Mouse (Mus musculus) embryonic facial prominence, embryonic 11.5 days (tissue): ENCODE measurements around the gene 2810408A11Rik. TPM values are rescaled to one million over a fixed set of nuclear protein-coding genes. Genes with fewer than 3 reads are reported as not detected.
A peak's percentile ranks its signal among the peaks of the same experiment; 100 is the strongest.
"Not testable (repeated sequence)": the region's sequence is repeated elsewhere in the genome, so short reads cannot be mapped to it uniquely, and the experiment has no call there.

Experiments used
- ATAC-seq: fragments of 200-750 bp; cut with Nextera tagmentation; replicated peaks from 2 replicates; pipeline ENCODE4 v1.8.0; 2017; ENCODE audit warnings: low read depth; ENCODE audit not compliant: insufficient number of reproducible peaks, low FRiP score, low TSS enrichment
- DNase-seq: peaks from one replicate; pipeline ENCODE4 v3.0.0-alpha.2; 2015; ENCODE audit warnings: low spot score
- H3K27ac ChIP-seq: fragments of 300-500 bp; sonication (generic); replicated peaks from 2 replicates; pipeline ENCODE4 v1.5.1; 2014; ENCODE audit warnings: mild to moderate bottlenecking, low read depth, low read length, control low read depth
- H3K27me3 ChIP-seq: fragments of 300-500 bp; sonication (generic); 2 replicates; pipeline ENCODE4 v1.6.1; 2014; ENCODE audit warnings: mild to moderate bottlenecking, low read length, moderate library complexity, mixed read lengths; ENCODE audit not compliant: control insufficient read depth, insufficient read depth
- H3K36me3 ChIP-seq: fragments of 300-500 bp; sonication (generic); replicated peaks from 2 replicates; pipeline ENCODE4 v1.6.1; 2014; ENCODE audit warnings: low read depth, mild to moderate bottlenecking, low read length, moderate library complexity, mixed read lengths; ENCODE audit not compliant: control insufficient read depth, insufficient read depth
- H3K4me1 ChIP-seq: fragments of 300-500 bp; sonication (generic); 2 replicates; pipeline ENCODE4 v1.6.1; 2014; ENCODE audit warnings: low read length, mixed read lengths; ENCODE audit not compliant: control insufficient read depth, insufficient read depth
- H3K4me2 ChIP-seq: fragments of 300-500 bp; sonication (generic); 2 replicates; pipeline ENCODE4 v1.6.1; 2014; ENCODE audit warnings: low read depth, mild to moderate bottlenecking, control low read depth, low read length, moderate library complexity
- H3K4me3 ChIP-seq: fragments of 300-500 bp; sonication (generic); 2 replicates; pipeline ENCODE4 v1.5.1; 2014; ENCODE audit warnings: low read depth, low read length, control low read depth
- H3K9ac ChIP-seq: fragments of 300-500 bp; sonication (generic); replicated peaks from 2 replicates; pipeline ENCODE4 v1.6.1; 2014; ENCODE audit warnings: mild to moderate bottlenecking, control low read depth, low read length
- H3K9me3 ChIP-seq: fragments of 300-500 bp; sonication (generic); replicated peaks from 2 replicates; pipeline ENCODE4 v1.6.1; 2016; ENCODE audit warnings: mild to moderate bottlenecking, low read length, inconsistent platforms, mixed read lengths; ENCODE audit not compliant: control insufficient read depth
- WGBS: fragments of 180-500 bp; shearing (Covaris S2); extraction: QIAGEN DNeasy Blood & Tissue Kit; methylation state at CpG from one replicate; pipeline ENCODE4 v1.1.7; 2014; 5-methylcytosine and 5-hydroxymethylcytosine counted together
- polyA plus RNA-seq: library from polyadenylated mRNA; unstranded; fragments of >200 nt; fragmentation: Nextera tagmentation; extraction: Ambion mirVana; gene quantifications from 2 replicates; pipeline ENCODE4 v1.2.1, GENCODE M21; 2014

Gene 2810408A11Rik
- polyA plus RNA-seq, 1 experiment from 2014 or later = 17.6 TPM

- DNase-seq = no peak
- Histone ChIP-seq H3K27ac (no peak overlapping the region), H3K9ac (peak overlapping the region; percentile 11; the same call in 1 of the 2 replicates), H3K4me3 (peak overlapping the region; percentile 97), H3K9me3 (no peaks in the 10 kb centered on the region), H3K27me3 (no peaks in the 10 kb centered on the region), H3K4me1 (peaks cover 12% of the 10 kb centered on the region), H3K36me3 (peaks cover 22% of the 10 kb centered on the region), H3K4me2 (peak overlapping the region; percentile 82)
- no peak for ATAC-seq
- WGBS = 84% methylated on average over 9 of the region's 9 CpGs
Observed at GRCm38 (mm10) chr11:69919053-69919452, 18.3 kb upstream of the 2810408A11Rik start.

- H3K9ac ChIP-seq = no peak overlapping the region
- H3K4me3 ChIP-seq = no peak overlapping the region
- peaks cover 22% of the 10 kb centered on the region for H3K36me3 ChIP-seq
- peaks cover 12% of the 10 kb centered on the region for H3K4me1 ChIP-seq
- 85% methylated on average over 5 of the region's 5 CpGs for WGBS
- H3K9me3 ChIP-seq = no peaks in the 10 kb centered on the region
- no peak for DNase-seq
- no peak overlapping the region for H3K27ac ChIP-seq
- H3K4me2 ChIP-seq = no peak overlapping the region
- H3K27me3 ChIP-seq = no peaks in the 10 kb centered on the region
- no peak for ATAC-seq
Observed at GRCm38 (mm10) chr11:69918118-69918517, 17.3 kb upstream of the 2810408A11Rik start.

- Histone ChIP-seq H3K4me2 (no peak overlapping the region), H3K27me3 (no peaks in the 10 kb centered on the region), H3K9me3 (no peaks in the 10 kb centered on the region), H3K27ac (no peak overlapping the region), H3K36me3 (peaks cover 22% of the 10 kb centered on the region), H3K4me1 (peaks cover 12% of the 10 kb centered on the region), H3K9ac (no peak overlapping the region), H3K4me3 (no peak overlapping the region)
- DNase-seq (no peak), ATAC-seq (no peak)
- WGBS = 83% methylated on average over 8 of the region's 8 CpGs
Observed at GRCm38 (mm10) chr11:69917379-69917948, 16.7 kb upstream of the 2810408A11Rik start.

- H3K36me3 ChIP-seq = peaks cover 26% of the 10 kb centered on the region
- 71% methylated on average over 7 of the region's 7 CpGs for WGBS
Observed at GRCm38 (mm10) chr11:69916652-69917378, 16.0 kb upstream of the 2810408A11Rik start.

GRCm38 (mm10) chr11:69915667-69916627, 15.2 kb upstream of the 2810408A11Rik start:
- no peak for DNase-seq
- no peak overlapping the region; the same call in 1 of the 2 replicates for H3K9ac ChIP-seq
- ATAC-seq = no peak
- peaks cover 29% of the 10 kb centered on the region for H3K36me3 ChIP-seq
- H3K27me3 ChIP-seq = no peaks in the 10 kb centered on the region
- 61% methylated on average over 5 of the region's 5 CpGs for WGBS
- H3K27ac ChIP-seq = no peak overlapping the region
- 0 out of 2 replicates have a peak overlapping the region, but pooled peaks have one; percentile 1 for H3K4me2 ChIP-seq
- no peaks in the 10 kb centered on the region for H3K9me3 ChIP-seq
- H3K4me1 ChIP-seq = peaks cover 12% of the 10 kb centered on the region
- 0 out of 2 replicates have a peak overlapping the region, but pooled peaks have one; percentile 5 for H3K4me3 ChIP-seq

More at GRCm38 (mm10) chr11:69916652-69917378, 16.0 kb upstream of the 2810408A11Rik start:
- not testable (repeated sequence) for H3K27me3 ChIP-seq, H3K9me3 ChIP-seq, ATAC-seq, H3K4me3 ChIP-seq, DNase-seq, H3K27ac ChIP-seq, H3K4me2 ChIP-seq, H3K9ac ChIP-seq
- peaks cover 12% of the 10 kb centered on the region for H3K4me1 ChIP-seq

GRCm38 (mm10) chr11:69914917-69915430, 14.2 kb upstream of the 2810408A11Rik start:
- H3K4me1 ChIP-seq = peaks cover 12% of the 10 kb centered on the region

GRCm38 (mm10) chr11:69914372-69914764, 13.6 kb upstream of the 2810408A11Rik start:
- H3K4me3 ChIP-seq = peak overlapping the region; percentile 86
- 2% methylated on average over 17 of the region's 17 CpGs for WGBS
- peaks cover 40% of the 10 kb centered on the region for H3K36me3 ChIP-seq
- H3K4me2 ChIP-seq = peak overlapping the region; percentile 98
- peak overlapping the region; percentile 72 for H3K27ac ChIP-seq
- no peaks in the 10 kb centered on the region for H3K27me3 ChIP-seq
- peak; percentile 53 for DNase-seq
- no peaks in the 10 kb centered on the region for H3K9me3 ChIP-seq
- ATAC-seq = no peak; the same call in 1 of the 2 replicates
- peak overlapping the region; percentile 91 for H3K9ac ChIP-seq
- peaks cover 10% of the 10 kb centered on the region for H3K4me1 ChIP-seq

More at GRCm38 (mm10) chr11:69914917-69915430, 14.2 kb upstream of the 2810408A11Rik start:
- H3K9me3 ChIP-seq = no peaks in the 10 kb centered on the region
- H3K36me3 ChIP-seq = peaks cover 35% of the 10 kb centered on the region
- ATAC-seq = no peak
- peak overlapping the region; percentile 98 for H3K4me2 ChIP-seq
- no peak for DNase-seq
- H3K27me3 ChIP-seq = no peaks in the 10 kb centered on the region
- peak overlapping the region; percentile 8; the same call in 1 of the 2 replicates for H3K27ac ChIP-seq
- 34% methylated on average over 9 of the region's 9 CpGs for WGBS
- H3K9ac ChIP-seq = peak overlapping the region; percentile 91
- H3K4me3 ChIP-seq = peak overlapping the region; percentile 86
